Mouse (Mus musculus): Measurements from ENCODE around the gene Gatad1.
"Not testable (repeated sequence)": the region's sequence is repeated elsewhere in the genome, so short reads cannot be mapped to it uniquely, and the experiment has no call there.

Gatad1 gene

DNA sequence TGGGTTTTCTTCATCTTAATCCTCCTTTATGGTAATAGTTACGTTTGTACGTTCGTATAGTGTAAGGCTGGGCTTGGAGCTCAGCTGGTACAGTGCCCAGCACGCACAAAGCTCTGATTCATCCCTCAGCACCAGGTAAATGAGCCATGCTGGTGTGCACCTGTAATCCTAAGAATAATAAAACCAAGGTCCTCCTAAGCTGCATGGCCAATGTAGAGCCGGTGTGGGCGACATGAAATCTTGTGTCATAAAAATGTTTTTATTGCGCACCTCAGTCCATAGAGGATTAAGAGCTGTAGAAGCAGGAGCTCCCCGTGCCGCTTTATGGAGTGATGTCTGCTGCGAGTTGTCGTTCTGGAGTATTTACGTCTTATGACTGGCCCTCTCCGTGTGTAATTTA, 23.7 kb downstream of the Gatad1 start:
- DNase-seq, result no peak

DNA sequence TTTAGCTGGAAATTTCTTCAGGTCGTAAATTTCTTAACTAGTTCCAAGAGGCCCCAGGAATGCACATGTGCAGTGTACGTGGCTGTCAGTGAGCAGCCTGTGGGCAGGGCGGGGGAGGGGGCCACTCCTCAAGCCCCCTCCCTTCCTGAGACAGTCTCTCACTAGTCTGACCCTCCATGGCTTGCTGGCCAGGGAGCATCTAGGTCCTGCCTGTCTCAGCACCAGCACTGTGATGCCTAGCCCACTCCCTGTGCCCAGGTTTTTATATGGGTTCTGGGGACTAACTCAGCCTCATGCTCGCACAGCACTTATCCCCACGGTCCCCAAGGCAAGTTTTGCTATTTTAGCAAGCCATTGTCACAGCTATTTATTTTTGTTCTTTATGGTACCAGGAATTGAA, 24.7 kb downstream of the Gatad1 start:
- no peak for DNase-seq

DNA sequence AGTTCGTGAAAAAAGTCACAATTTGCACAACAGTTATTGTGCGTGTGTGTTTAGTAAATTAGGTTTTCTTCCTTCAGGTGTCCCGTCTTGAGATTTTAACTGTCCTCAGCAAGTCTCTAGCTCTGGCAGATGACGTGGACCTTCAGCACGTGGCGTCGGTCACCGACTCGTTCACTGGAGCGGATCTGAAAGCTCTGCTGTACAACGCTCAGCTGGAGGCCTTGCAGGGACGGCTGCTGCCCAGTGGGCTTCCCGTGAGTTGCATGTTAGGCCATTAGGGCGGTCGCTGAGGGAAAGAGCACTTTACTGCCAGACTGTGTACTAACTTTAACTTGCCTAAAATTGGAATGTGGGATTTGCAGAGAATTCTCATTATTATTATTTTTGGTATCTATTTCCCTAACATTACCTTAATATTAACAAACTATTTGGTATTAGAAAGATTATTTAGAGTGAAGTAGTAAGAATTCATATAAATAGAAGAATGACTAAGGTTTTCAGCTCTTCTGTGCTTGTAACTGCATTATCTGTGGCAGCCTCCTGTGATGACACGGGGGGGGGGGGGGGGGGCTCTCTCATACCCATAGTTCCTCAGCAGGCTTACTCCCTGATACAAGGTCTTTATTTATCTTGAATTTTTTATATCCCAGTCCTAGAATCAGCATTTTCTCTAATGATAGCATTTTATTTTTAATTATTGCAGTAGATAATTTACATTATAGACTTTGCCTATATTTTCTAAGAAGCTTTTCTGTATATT, 25.3 kb downstream of the Gatad1 start:
- no peak for DNase-seq

DNA sequence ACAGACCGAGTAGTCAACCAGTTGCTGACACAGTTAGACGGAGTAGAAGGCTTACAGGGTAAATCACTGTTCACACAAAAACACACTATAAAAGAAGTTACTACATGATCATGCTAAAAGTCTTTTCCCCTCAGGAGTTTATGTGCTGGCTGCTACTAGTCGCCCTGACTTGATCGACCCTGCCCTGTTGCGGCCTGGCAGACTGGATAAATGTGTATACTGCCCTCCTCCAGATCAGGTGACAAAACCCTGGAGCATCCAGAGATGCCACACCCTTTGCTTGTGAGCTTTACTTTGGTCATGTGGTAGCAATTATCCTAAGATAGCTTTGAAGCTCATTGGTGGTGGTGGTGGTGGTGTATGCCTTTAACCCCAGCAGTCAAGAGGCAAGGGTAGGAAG, 26.9 kb downstream of the Gatad1 start:
- no peak for DNase-seq

DNA sequence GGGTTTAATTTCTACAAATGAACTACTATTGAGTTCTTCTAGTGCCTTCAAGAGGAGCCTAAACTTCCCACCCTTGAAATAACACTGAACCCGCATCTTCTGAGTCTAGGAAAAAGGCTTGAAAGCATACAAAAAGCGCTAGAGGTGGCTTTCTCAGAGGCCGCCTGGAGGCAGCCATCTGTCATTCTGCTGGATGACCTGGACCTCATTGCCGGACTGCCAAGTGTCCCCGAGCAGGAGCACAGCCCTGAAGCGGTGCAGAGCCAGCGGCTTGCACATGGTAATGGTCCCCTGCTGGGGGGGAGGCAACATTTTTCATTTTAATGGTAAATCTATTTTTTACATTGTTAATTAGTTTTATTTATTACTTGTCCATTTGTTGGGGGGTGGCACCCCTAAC, 36.5 kb downstream of the Gatad1 start:
- DNase-seq, result no peak

DNA sequence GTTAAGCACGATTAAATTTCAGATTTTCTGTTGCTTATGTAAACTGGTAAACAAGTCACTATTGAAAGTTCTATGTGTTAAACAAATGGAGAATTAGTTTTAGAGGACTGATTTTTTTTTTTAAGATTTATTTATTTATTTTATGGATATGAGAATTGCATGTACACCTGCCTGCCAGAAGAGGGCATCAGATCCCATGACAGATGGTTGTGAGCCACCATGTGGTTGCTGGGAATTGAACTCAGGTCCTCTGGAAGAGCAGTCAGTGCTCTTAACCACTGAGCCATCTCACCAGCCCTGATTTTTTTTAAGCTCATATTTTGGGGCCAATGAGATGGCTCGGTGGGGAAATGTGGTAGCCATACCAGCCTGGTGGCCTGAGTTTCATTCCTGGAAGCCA, 45.1 kb downstream of the Gatad1 start:
- DNase-seq, result not testable (repeated sequence)

DNA sequence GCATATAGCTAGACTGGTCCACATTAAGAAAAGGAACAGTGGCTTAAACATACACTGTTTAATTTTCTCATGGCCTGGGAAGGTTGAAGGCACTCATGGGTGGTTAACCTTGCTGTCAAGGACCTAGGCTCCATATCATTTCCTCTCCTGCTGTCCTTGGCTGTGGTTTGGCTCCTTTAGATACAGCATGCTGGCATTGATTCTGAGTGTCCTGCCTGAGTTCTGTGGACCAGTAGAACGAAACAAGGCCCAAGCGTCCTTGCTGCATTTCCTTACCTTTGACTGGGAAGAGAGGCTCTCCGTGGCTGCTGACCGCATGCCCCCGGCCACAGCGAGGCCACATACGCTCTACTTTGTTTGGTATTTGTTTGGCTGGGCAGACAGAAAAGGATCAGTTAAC, 47.7 kb downstream of the Gatad1 start:
- no peak for DNase-seq

DNA sequence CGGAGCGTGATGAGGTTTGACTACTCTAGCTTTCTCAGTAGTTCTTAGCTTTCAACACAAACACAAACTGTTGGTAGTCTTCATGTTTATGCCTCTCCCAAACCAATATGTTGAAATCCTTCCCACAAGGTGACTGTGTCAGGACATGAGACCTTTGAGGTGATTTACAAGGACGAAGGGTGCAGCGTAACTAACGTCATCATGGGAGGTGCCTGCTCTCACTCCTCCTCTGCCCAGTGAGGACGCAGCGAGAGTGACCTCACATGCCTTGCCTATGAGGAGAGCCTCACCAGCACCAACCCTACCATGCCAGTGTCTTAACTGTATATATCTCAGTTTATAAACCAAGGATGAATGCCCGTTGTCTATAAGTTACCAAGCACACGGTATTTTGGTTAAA, 49.9 kb downstream of the Gatad1 start:
- no peak for DNase-seq

DNA sequence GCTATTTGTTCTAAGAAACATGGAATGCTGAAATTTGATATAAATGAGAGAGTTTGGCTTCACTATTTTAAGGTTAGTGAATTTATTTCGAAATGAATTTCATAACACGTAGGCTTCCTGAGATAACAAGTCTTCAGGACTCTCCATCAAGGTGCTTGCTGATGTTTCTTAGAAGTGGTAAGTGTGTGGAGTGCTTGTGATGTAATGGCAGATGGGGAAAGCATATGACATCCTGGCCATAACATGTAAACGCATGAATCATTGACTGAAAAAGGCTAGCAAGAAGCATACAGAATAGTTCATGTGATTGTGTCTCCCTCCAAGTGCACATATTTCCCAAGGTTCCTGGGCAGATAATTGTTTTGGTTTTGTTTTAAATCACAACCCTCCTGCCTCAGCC, 56.2 kb downstream of the Gatad1 start:
- DNase-seq, result no peak

DNA sequence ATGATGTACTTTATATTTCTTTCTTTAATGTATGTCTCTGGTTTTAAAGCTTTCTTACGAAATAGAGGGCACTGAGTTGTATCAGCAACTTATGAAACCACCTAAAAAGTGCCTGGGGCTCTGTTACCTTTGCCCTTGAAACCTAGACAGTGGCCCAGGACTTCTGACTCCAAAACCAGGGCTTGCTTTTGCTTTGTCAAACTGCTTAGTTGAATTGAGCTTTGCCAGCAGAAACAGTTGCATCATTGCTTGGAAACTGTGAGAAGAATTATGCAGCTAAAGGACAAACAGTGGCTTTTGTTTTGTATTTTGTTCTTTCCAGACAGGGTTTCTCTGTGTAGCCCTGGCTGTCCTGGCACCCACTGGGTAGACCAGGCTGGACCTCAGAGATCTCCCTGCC, 56.7 kb downstream of the Gatad1 start:
- no peak for DNase-seq

DNA sequence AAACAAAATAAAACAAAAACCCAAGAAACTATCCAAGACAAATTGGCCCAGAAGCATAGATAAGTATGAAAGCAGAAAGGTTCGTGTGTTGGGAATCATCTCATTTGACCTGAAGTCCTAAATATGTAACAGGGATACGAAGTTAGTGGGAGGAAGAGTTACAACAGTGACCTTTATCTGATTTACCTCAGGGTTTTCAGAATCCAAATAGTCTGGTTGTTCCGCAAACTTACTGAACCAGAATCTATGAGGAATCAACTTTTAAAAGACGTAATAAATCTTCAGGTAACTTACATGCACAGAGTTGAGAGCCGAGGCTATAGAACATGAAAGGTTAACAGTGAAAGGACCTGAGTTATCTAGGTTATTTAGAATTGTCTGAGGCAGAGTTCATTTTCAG, 58.2 kb downstream of the Gatad1 start:
- no peak for DNase-seq

DNA sequence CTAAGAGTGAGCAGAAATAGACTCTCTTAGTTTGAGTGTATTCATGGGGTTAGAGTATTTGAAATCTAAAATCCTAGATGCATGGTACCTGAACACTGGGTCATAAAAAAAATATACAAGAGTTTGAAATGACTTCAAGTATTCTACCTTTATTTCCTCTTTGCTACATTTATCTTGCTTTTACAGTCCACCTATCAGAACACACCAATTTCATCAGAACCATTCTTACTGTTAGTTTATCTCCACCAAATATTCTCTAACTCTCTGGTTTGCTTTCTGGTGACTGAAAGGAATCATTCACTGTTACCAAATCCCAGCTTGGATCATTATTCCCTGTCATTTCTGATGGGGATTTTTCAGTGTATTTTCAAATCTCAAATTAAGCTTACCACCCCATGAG, 59.8 kb downstream of the Gatad1 start:
- DNase-seq, result no peak

DNA sequence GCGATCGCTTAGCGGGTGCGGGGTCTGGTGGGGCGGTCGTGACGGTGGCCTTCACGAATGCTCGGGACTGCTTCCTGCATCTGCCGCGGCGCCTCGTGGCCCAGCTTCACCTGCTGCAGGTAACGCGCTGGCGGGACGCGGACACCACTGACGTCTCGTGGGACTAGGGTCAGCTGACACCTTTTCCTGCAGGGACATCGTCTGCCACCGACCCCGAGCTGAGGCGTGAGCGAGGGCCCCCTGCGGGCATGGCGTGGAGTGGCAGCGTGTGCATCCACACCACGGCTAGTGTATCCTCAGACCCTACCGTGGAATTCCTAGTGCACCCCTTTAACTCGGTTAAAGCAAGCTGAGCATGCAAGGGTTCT, 60.6 kb downstream of the Gatad1 start, which contains the start of gene Rbm48:
Gene Rbm48 (minus strand): TSS at position 187 of the 368 bp plus-strand sequence.
- peak; percentile 82 for DNase-seq

DNA sequence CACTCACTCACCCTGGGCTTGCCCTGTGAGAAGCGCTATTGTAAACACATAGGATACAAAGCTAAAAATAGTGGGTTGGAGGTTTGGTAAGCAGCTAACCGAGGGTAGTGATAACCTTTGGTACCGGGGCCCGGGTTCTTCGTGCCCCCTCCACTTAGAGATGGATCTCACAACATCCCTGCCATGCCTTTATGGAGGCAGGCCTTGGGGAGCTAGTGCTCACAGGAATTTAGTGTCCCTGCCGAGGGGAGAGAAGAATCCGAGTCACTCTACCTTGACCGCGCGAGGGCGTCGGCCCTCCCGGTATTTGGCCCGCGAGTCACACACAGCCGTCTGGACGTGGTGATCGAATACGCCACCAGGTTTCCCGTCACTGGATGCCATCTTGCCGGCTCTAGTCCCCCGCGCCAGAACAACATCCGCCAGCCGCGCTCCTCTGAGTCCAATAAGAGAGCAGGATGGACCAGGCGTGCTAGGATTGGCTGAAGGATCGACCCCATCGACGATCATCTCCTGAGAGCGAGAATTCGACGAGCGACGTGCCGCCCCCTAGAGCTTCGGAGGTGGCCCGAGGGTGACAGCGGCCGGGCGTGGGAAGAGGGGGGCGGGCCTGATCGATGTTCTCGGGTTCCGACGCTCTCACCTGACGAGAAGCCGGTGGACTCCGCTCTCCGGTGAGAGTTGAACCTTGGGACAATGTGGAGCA, 61.1 kb downstream of the Gatad1 start, which contains the start of gene Pex1:
Gene Pex1 (plus strand): TSS at position 374 of the 706 bp plus-strand sequence.
- DNase-seq, result peak; percentile 94
